Mouse (Mus musculus) erythroblast, embryonic 14.5 days (primary cell): ENCODE results near the gene Thsd1.

Source experiments
- GATA1 ChIP-seq: IDR thresholded peaks from 2 replicates; pipeline ENCODE4 v1.6.1; 2012; ENCODE audit warnings: low read length, inconsistent platforms, mixed read lengths
- TAL1 ChIP-seq: IDR thresholded peaks from 3 replicates; pipeline ENCODE4 v1.6.1; 2012; ENCODE audit warnings: low read length, inconsistent platforms, mixed read lengths

- TF ChIP-seq GATA1 (no peak), TAL1 (no peak)
Observed at GRCm38 (mm10) chr8:22302896-22303306, 75.8 kb downstream of the Thsd1 start.
